16 mouse cellular contexts compared by ENCODE assay signal in genomic region chr2:162638676-162639075, GRCm38 (mm10). TPM values are rescaled to one million over a fixed set of nuclear protein-coding genes. Genes with fewer than 3 reads are reported as not detected.
DNase-seq lines count a peak whose midpoint lies in the region; ATAC-seq and TF ChIP-seq lines count a peak whose summit lies in the region.
"Had no signal": no experiment of that assay in that cellular context is flagged by ENCODE, and none has a peak within 500 bp of the region (broad histone marks: within the 10 kb centered on the region; RNA-seq: fewer than 3 reads in every experiment).

No protein-coding gene starts in this region.

- no peak for TF ChIP-seq CTCF in brain, embryonic 14.5 days (IDR thresholded peaks at IDR 0.05; ENCODE audit: borderline replicate concordance, extremely low read depth, insufficient read depth, insufficient read length)
- TF ChIP-seq CTCF in heart, adult 2 months (IDR thresholded peaks at IDR 0.05) = no peak

- intact Hi-C loops in heart, adult 2 months (cut with DNase I) = no loop called here

- peaks cover 22% of the 10 kb centered on the region for H3K4me1 ChIP-seq in hindbrain, embryonic 16.5 days (ENCODE audit: control insufficient read depth, insufficient read depth, low read depth, low read length)
- H3K4me1 ChIP-seq in hindbrain, embryonic 11.5 days (replicated peaks; ENCODE audit: control insufficient read depth, insufficient read depth, low read length) = no peaks in the 10 kb centered on the region
- no peaks in the 10 kb centered on the region for H3K4me1 ChIP-seq in heart, adult 2 months (ENCODE audit: control insufficient read depth, insufficient read depth, low read length)
- H3K4me1 ChIP-seq: liver, embryonic 12.5 days; megakaryocyte, embryonic 14.5 days had no signal

- TF ChIP-seq EP300 in heart, adult 2 months (IDR thresholded peaks at IDR 0.05; ENCODE audit: insufficient read depth, low read depth, low read length) = no peak

- no peaks in the 10 kb centered on the region for H3K36me3 ChIP-seq in hindbrain, embryonic 16.5 days (ENCODE audit: control insufficient read depth, insufficient read depth, low read length)
- no peaks in the 10 kb centered on the region for H3K36me3 ChIP-seq in hindbrain, embryonic 11.5 days (ENCODE audit: control insufficient read depth, insufficient read depth, low read length)
- no peaks in the 10 kb centered on the region for H3K36me3 ChIP-seq in heart, adult 2 months (ENCODE audit: control insufficient read depth, insufficient read depth, low read length)
- H3K36me3 ChIP-seq: embryonic facial prominence, embryonic 10.5 days; liver, embryonic 12.5 days had no signal

- no peak overlapping the region for H3K4me2 ChIP-seq in hindbrain, embryonic 16.5 days (ENCODE audit: low read length)
- no peak overlapping the region for H3K4me2 ChIP-seq in hindbrain, embryonic 11.5 days (replicated peaks; ENCODE audit: low read depth, low read length)
- H3K4me2 ChIP-seq: liver, embryonic 12.5 days had no signal

- ATAC-seq in hindbrain, embryonic 16.5 days = 0 out of 2 replicates have a peak, but pooled peaks have one; percentile 64
- ATAC-seq in hindbrain, embryonic 11.5 days (ENCODE audit: low FRiP score) = no peak
- ATAC-seq: activated CD4-positive, CD25-positive, alpha-beta regulatory T cell, adult 4 months; liver, embryonic 12.5 days had no signal

- no peak for TF ChIP-seq POLR2A in brain, embryonic 14.5 days (IDR thresholded peaks at IDR 0.05; ENCODE audit: borderline replicate concordance, extremely low read depth, insufficient read depth, insufficient read length, poor library complexity, severe bottlenecking)
- no peak for TF ChIP-seq POLR2A in heart, adult 2 months (IDR thresholded peaks at IDR 0.05; ENCODE audit: insufficient read depth, low read depth, low read length)

- DNase-seq in hindbrain, embryonic 11.5 days (ENCODE audit: low spot score) = no peak
- peak; percentile 72 for DNase-seq in brain, embryonic 14.5 days (ENCODE audit: low read depth)
- peak; percentile 93 for DNase-seq in cerebellum, adult 11-12 months
- peak; percentile 55 to 83 for DNase-seq in cerebellum, postnatal 4 days (ENCODE audit: low spot score in 2 of 2)
- no peak for DNase-seq in heart, adult 2 months
- no peak for DNase-seq in ovary, adult 18-20 months (ENCODE audit: low spot score)
- DNase-seq: heart, adult 11 months; kidney, postnatal 14 days; spleen, adult 18-20 months; thymus, postnatal 36 days had no signal

- no peaks in the 10 kb centered on the region for H3K27me3 ChIP-seq in hindbrain, embryonic 16.5 days (replicated peaks; ENCODE audit: control insufficient read depth, insufficient read depth, low read length)
- no peaks in the 10 kb centered on the region for H3K27me3 ChIP-seq in hindbrain, embryonic 11.5 days (ENCODE audit: control insufficient read depth, insufficient read depth, low read length)
- no peaks in the 10 kb centered on the region; the same call in 1 of the 2 replicates for H3K27me3 ChIP-seq in heart, adult 2 months (ENCODE audit: control insufficient read depth, insufficient read depth, low read length)
- H3K27me3 ChIP-seq: liver, embryonic 12.5 days; megakaryocyte, embryonic 14.5 days had no signal

- no peak overlapping the region for H3K9ac ChIP-seq in hindbrain, embryonic 16.5 days (ENCODE audit: low read depth, low read length)
- H3K9ac ChIP-seq in hindbrain, embryonic 11.5 days (ENCODE audit: low read depth, low read length) = no peak overlapping the region
- no peak overlapping the region for H3K9ac ChIP-seq in heart, adult 2 months (ENCODE audit: low read depth, low read length)
- H3K9ac ChIP-seq: liver, embryonic 12.5 days had no signal

- H3K9me3 ChIP-seq in hindbrain, embryonic 16.5 days (ENCODE audit: control insufficient read depth, low read length) = no peaks in the 10 kb centered on the region
- no peaks in the 10 kb centered on the region for H3K9me3 ChIP-seq in hindbrain, embryonic 11.5 days (ENCODE audit: control insufficient read depth, low read length)
- H3K9me3 ChIP-seq: embryonic facial prominence, embryonic 10.5 days; liver, embryonic 12.5 days had no signal

- no peaks in the 10 kb centered on the region for H3K79me2 ChIP-seq in heart, adult 2 months (replicated peaks; ENCODE audit: control insufficient read depth, insufficient read depth, low read length)

- 37% methylated on average over 4 of the region's 4 CpGs for WGBS in hindbrain, embryonic 16.5 days
- 79% methylated on average over 4 of the region's 4 CpGs for WGBS in hindbrain, embryonic 11.5 days
- 82% methylated on average over 4 of the region's 4 CpGs for WGBS in heart, adult 2 months

- H3K27ac ChIP-seq in hindbrain, embryonic 16.5 days (ENCODE audit: low read depth, low read length) = no peak overlapping the region
- H3K27ac ChIP-seq in hindbrain, embryonic 11.5 days (ENCODE audit: low read depth, low read length) = no peak overlapping the region
- H3K27ac ChIP-seq in heart, adult 2 months = no peak overlapping the region
- H3K27ac ChIP-seq: embryonic facial prominence, embryonic 10.5 days; liver, embryonic 12.5 days; stomach, postnatal 0 days had no signal

- no peak overlapping the region for H3K4me3 ChIP-seq in hindbrain, embryonic 16.5 days (ENCODE audit: low read length)
- H3K4me3 ChIP-seq in hindbrain, embryonic 11.5 days (ENCODE audit: low read depth, low read length) = no peak overlapping the region
- no peak overlapping the region for H3K4me3 ChIP-seq in heart, adult 2 months
- H3K4me3 ChIP-seq: embryonic facial prominence, embryonic 10.5 days; liver, embryonic 12.5 days; megakaryocyte, embryonic 14.5 days had no signal

RNA-seq across cellular contexts. Expression of gene Ptprt, which starts 22.3 kb away (rescaled TPM):
- polyA plus RNA-seq in hindbrain, embryonic 16.5 days (2015; fragmentation: Nextera tagmentation; extraction: Ambion mirVana) = 11.5 and 12.1 TPM in 2 replicates
- 1.3 and 1.7 TPM in 2 replicates for polyA plus RNA-seq in hindbrain, embryonic 11.5 days (2014; fragmentation: Nextera tagmentation; extraction: Ambion mirVana)
- polyA plus RNA-seq in brain, embryonic 14.5 days (2012; rRNA removed) = 5.7 and 14.8 TPM in 2 replicates
- total RNA-seq in heart, adult 2 months (2021) = under 1 TPM; 0.08 to 0.36 TPM
- 0.02 and 0.09 TPM in 2 replicates for polyA plus RNA-seq in heart, adult 2 months (2012; rRNA removed)
- polyA plus RNA-seq: activated CD4-positive, CD25-positive, alpha-beta regulatory T cell, adult 4 months had no signal

Comparison
In these comparisons a context has a peak if more than half of its experiments do, and no peak if none do; other contexts are left out.
1. DNase-seq: peak in brain, embryonic 14.5 days (single experiment), cerebellum, adult 11-12 months (single experiment) and cerebellum, postnatal 4 days (2 of 2); none in hindbrain, embryonic 11.5 days (single experiment), heart, adult 2 months (0 of 2) and ovary, adult 18-20 months (single experiment).